Mouse (Mus musculus) megakaryocyte, embryonic 14.5 days (primary cell): ENCODE measurements around the gene Ubxn6.

Source experiments
- FLI1 ChIP-seq: IDR thresholded peaks from 2 replicates; pipeline ENCODE4 v1.6.1; 2012; ENCODE audit warnings: low read length, inconsistent platforms, mixed read lengths
- GATA1 ChIP-seq: IDR thresholded peaks from 3 replicates; pipeline ENCODE4 v1.6.1; 2012; ENCODE audit warnings: mixed read lengths, low read length, inconsistent platforms, borderline replicate concordance

- no peak for TF ChIP-seq GATA1
- TF ChIP-seq FLI1 = no peak
Measured at GRCm38 (mm10) chr17:56092794-56093193, 18.0 kb upstream of the Ubxn6 start.
